Mouse (Mus musculus) mouse embryonic stem cell (cell line): ENCODE measurements around the gene Pamr1.

Source experiments
- in situ Hi-C, 2 experiments: fragments of 300-500 bp; cut with MboI; formaldehyde crosslinking; loops; 1 replicate in 1 of 2; 3 replicates in 1 of 2; pipeline ENCODE4 v1.14.3; 2019 to 2020; ENCODE audit warnings: low sequenced_read_pairs in 2 of 2, low pct_unique_long_range_greater_than_20kb in 1 of 2, mixed read lengths in 1 of 2; ENCODE audit not compliant: unreplicated experiment in 1 of 2

Pamr1 gene

GRCm38 (mm10) chr2:102655966-102656725, 106.3 kb downstream of the Pamr1 start:
- in situ Hi-C loops: no loop called here

DNA sequence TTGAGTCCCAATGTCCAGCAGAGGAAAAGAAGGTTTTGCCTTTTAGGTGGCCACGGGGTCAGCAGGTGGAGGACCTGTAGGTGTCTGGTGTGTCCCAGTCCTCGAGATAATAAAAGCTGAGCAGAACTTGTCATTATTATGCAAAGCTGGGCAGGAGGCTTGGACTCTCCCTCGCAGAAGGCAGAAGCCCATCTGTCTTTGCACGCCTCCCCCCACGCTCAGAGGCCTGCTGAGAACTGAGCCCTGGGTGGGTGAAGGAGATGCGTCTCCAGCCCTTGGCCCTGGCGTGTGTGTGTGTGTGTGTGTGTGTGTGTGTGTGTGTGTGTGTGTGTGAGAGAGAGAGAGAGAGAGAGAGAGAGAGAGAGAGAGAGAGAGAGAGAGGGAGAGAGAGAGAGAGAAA, 107.9 kb downstream of the Pamr1 start:
- in situ Hi-C loops: no loop called here

DNA sequence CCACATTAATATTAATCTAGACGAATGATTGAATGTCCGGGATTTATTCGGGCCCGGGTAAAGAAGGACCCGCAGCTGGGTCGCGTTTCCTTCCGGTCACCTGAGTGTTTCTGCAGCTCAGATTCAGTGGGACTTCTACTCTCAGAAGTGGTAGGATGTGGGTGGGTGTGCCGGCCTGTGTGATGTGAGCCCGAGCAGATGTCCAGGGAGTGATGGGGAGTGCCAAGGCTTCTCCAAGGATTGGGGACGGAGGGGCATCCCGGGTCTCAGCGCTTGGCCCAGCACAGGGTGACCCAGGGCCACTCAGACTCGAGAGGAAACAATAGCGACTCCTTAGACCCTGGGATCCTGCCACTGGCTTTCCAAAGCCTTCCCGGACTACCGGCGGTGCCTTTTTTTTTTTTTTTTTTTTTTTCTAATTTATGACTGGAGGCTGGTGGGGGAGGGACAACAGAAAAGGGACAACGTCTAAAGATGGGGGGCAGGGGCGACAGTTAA, 108.4 kb downstream of the Pamr1 start, which contains the start of gene Slc1a2:
TSS of gene Slc1a2 (plus strand) at position 497 of the 498 bp plus-strand sequence.
- in situ Hi-C loops: no loop called here

GRCm38 (mm10) chr2:102658661-102659520, 109.1 kb downstream of the Pamr1 start:
- in situ Hi-C loops: no loop called here

- in situ Hi-C loops: no loop called here
Observed at GRCm38 (mm10) chr2:102659521-102659830, 109.7 kb downstream of the Pamr1 start.

DNA sequence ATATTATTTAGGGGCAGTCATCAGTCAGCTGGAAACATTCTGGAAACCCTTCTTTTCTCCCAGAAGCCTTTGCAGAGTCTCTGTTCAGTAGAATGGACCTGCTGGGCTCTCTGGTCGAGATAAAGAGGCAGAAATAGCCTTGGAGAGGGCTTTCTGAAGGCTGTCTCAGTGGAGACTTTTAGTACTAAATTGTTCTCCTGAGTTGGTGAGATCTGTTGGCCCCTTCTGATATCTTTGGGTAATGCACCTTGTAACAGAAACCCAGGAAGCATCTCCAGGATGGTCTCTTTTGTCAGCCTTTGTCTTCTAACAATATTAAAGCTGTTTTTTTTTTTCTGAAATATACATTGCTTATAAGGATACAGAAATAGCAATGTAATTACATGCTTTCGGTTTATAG, 111.2 kb downstream of the Pamr1 start:
- in situ Hi-C loops: no loop called here

DNA sequence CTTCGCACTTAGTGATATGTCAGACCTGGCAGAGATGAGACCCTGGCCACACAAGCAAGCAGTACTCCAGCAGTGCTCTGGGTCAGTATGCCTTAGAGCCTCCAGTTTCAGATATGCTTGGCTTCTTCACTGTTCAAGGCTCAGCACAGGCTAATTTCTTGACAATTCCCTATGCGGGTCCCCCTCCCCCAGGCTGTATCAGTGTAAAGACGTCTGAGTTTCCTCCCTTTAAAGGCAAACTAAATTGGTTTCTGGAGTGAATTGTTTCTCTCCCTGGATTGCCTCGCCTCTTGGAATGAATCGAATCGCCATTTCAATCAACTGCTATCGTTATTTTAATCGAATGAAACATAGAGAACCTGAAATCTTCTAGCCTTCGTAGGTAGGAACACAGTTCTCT, 113.1 kb downstream of the Pamr1 start:
- in situ Hi-C loops: no loop called here

GRCm38 (mm10) chr2:102663339-102663738, 113.5 kb downstream of the Pamr1 start:
- in situ Hi-C loops: no loop called here

DNA sequence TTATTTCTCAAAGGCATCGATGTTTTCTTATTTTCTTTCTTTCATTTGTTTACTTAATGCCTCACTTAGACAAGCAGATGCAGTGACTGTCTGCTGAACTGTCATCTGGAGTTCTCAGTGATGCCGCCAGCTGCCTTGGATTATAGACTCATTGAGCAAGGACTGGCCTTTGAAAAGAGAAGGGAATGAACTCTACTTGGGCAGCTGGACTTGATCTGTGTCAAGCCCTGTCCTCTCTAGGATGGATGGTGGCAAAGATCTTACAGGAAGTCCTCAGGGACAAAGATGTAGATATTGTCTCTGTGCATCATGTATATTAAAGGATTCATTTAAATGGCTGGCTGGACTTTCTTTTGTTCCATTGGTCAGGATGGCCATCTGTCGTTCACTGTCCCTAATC, 114.1 kb downstream of the Pamr1 start:
- in situ Hi-C loops: no loop called here

GRCm38 (mm10) chr2:102667981-102668380, 118.2 kb downstream of the Pamr1 start:
- in situ Hi-C loops: no loop called here

GRCm38 (mm10) chr2:102669580-102669979, 119.8 kb downstream of the Pamr1 start:
- in situ Hi-C loops: no loop called here

DNA sequence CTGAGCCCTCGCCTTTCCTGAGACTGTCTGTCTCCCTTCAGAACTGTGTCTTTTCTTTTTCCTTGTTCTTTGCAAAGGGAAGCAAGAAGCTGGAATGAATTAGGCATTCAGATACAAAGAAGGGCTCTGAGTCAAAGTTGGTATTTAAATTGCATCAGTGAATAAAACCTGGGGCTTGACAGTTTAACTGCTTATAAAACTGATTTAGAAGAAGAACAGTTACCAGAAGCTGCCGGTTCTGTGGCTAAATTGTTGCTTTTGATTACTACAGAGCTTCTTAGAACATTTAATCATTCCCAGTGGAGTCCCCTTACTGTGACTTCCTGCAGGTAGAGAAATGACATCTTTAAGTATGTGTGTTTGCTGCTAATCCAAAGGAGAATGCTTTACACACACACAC, 124.8 kb downstream of the Pamr1 start:
- in situ Hi-C loops: loop anchor here (10.0 kb wide), 2 partner anchors 340 to 670 kb away; no protein-coding TSS in a partner anchor

- in situ Hi-C loops: loop anchor here (5.0 to 10.0 kb wide), 3 partner anchors 332 to 670 kb away; no protein-coding TSS in a partner anchor
Observed at GRCm38 (mm10) chr2:102675275-102675674, 125.5 kb downstream of the Pamr1 start.

DNA sequence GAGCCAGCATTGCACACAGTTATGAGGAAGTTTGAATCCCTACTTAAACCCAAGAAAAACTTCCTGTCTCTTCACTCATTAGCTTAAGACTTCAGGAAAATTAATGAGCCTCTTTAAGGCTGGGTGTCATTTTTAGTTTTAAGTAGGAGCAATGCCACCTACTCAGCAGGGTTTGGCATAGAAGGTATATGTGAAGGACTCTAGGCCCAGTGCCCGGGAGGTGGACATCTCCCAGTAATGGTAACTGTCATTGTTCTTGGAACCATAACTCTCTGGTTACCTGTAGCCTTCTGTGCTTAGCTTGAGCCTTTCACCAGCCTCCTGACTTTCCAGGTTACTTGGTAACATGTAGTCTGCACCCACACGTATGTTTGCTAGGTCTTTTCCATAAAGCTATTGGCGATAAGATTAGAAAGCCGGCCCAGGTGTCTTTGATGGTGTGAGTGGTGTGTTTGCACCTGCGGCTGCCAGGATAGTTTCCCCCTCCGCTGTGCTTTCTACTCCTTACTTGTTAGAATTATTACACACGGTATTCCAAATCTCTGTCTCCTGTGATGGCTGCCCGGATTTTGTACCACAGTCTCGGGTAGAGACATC, 127.0 kb downstream of the Pamr1 start:
- in situ Hi-C loops: loop anchor here (5.0 to 10.0 kb wide), 3 partner anchors 330 to 668 kb away; no protein-coding TSS in a partner anchor

DNA sequence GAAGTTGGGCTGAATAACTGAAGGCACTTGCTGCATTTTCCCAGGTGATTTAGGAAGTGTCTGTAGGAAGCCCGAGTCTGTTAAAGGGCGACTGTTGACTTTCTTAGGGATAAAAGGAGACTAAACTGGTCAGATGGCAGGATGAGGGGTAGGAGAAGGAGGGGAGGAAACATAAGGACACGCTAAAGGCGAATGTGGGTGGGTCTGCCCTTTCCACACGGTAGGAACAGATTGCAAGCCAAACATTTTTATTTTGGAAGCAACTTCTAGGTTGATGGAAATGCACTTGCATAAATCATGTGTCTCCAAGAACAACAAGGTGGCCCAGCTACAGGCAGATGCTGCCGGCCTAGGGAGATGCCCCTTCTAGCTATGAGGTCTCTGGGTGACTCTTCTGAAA, 127.6 kb downstream of the Pamr1 start:
- in situ Hi-C loops: loop anchor here (5.0 to 10.0 kb wide), 3 partner anchors 330 to 667 kb away; no protein-coding TSS in a partner anchor

DNA sequence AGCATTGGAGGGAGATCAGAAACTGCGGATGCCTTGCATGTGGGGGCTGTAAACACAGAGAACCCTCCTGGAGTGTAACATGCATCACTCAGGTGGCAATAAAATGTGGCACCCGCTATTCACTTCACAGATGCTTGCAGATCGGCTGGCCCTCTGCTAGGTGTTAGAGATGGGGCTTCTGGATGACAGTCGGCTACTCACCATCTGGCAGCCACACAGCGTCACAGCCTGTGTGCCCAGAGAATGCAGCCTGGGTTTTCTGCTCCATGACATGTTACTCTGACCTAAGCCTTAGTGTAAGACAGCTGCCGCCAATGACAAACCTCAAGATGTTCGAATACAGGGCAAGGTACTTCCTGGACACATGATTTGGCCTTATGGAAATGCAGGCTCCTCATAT, 131.5 kb downstream of the Pamr1 start:
- in situ Hi-C loops: no loop called here

- in situ Hi-C loops: no loop called here
Observed at GRCm38 (mm10) chr2:102682168-102682567, 132.4 kb downstream of the Pamr1 start.

GRCm38 (mm10) chr2:102685371-102686107, 135.7 kb downstream of the Pamr1 start:
- in situ Hi-C loops: no loop called here
